Mouse (Mus musculus): ENCODE data around the gene Hoxd9.

DNA sequence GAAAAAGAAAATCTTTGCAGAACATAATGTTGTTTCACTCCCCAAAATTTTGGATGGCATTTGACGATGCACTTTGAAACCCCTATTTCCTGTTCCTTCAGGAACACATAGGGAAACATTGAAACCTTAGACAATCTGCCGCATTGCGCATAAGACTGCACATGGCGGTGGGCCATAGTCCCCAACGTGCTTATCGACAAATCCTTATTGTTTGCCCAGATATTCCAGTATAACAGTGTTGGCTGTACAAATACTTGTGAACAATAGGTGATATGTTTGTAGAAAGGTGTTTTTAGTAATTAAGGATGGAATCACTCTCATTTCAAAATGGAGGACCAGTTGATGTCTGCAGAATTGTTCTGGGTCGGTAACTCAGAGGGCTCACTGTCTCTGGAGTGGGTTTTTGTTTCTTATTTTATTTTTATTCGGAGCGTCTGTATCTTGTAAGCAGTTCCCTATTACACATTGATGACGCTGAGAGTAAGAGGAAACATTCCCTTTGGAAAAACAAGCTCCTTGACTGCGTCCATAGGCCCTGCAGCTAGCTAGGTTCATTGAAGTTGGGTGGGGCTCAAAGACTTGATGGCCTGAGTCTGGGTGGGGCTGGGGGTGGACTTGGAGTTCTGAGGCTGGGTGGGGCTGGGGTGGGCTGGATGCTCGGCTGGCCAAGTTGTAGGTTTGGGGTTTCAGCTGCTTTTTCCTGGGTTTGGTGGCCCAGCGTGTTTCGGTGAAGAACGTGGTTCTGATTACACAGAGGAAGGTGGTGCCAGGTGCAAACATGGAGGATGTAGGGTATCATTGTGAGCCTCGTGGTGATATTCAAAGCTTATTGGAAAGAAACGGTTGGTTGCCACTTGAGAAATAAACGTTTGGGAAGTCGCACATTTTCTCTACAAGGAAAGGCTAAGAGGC, 16.0 kb downstream of the Hoxd9 start:
- TF ChIP-seq MAX (IDR thresholded peaks at IDR 0.05; ENCODE audit: low read length) (no peak), GATA1 (IDR thresholded peaks at IDR 0.05; ENCODE audit: low read depth, low read length) (no peak), TAL1 (IDR thresholded peaks at IDR 0.05; ENCODE audit: low read length) (no peak), CTCF (IDR thresholded peaks at IDR 0.05 in 2 of 3, conservative IDR thresholded peaks at IDR 0.05 in 1 of 3; ENCODE audit: control insufficient read depth in 1 of 3, insufficient read depth in 1 of 3, low read depth in 2 of 3, low read length in 3 of 3, poor library complexity in 1 of 3, severe bottlenecking in 1 of 3) (no peak), RCOR1 (IDR thresholded peaks at IDR 0.05; ENCODE audit: low read depth, low read length) (no peak), TCF12 (IDR thresholded peaks at IDR 0.05; ENCODE audit: low read depth, low read length) (no peak), ZC3H11A (IDR thresholded peaks at IDR 0.05; ENCODE audit: low read depth, low read length) (no peak), MAFK (IDR thresholded peaks at IDR 0.05; ENCODE audit: borderline replicate concordance, low read depth, low read length) (no peak), USF1 (IDR thresholded peaks at IDR 0.05; ENCODE audit: low read depth, low read length) (no peak), POLR2AphosphoS5 (IDR thresholded peaks at IDR 0.05; ENCODE audit: borderline replicate concordance, low read depth, low read length) (no peak), BHLHE40 (IDR thresholded peaks at IDR 0.05; ENCODE audit: borderline replicate concordance, low read depth, low read length) (no peak)
